ENCODE assay signal across 27 mouse cellular contexts in the genomic region with DNA sequence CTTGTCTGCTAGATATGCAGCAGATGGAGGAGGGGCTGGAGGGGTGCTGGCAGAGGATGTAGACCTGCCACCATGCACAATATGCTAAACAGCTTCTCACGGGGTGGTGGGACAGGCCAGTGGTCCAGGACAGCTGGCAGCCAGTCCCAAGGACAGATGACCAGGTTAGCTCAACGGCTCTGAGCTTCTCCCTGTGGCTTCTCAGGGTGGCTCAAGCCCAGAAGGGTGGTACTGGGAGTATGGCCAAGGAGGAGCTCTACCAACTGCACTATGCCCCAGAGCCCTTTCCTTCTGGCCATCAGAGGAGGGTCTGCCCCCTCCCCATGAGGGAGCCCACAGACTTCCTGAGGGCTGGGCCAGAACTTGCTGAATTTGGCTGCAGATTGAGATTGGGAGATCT. TPM values are rescaled to one million over a fixed set of nuclear protein-coding genes. Genes with fewer than 3 reads are reported as not detected.
"Had no signal": no experiment of that assay in that cellular context is flagged by ENCODE, and none has a peak within 500 bp of the region (broad histone marks: within the 10 kb centered on the region; RNA-seq: fewer than 3 reads in every experiment).

No protein-coding gene starts in this region.

- H3K9ac ChIP-seq: limb, embryonic 12.5 days; limb, embryonic 15.5 days; liver, embryonic 14.5 days; liver, postnatal 0 days; lung, embryonic 14.5 days; neural tube, embryonic 13.5 days; stomach, embryonic 15.5 days had no signal

- H3K4me2 ChIP-seq: limb, embryonic 12.5 days; limb, embryonic 15.5 days; liver, embryonic 11.5 days; lung, embryonic 14.5 days; neural tube, embryonic 13.5 days; stomach, embryonic 15.5 days had no signal

- H3K27me3 ChIP-seq: limb, embryonic 12.5 days; limb, embryonic 15.5 days; neural tube, embryonic 13.5 days; stomach, embryonic 15.5 days had no signal

- H3K4me3 ChIP-seq: layer of hippocampus, adult 2 months; left cerebral cortex, adult 2 months; limb, embryonic 12.5 days; limb, embryonic 15.5 days; myocyte; neural tube, embryonic 13.5 days; stomach, embryonic 15.5 days had no signal

- DNase-seq: kidney, adult 2 months; kidney, postnatal 25 days; layer of hippocampus, adult 9-11 months; liver, postnatal 0 days; lung, embryonic 14.5 days; midbrain, embryonic 14.5 days; retina, postnatal 1 day; right cerebral cortex, postnatal 25 days; spleen, adult 18-20 months; thymus, postnatal 25 days had no signal

- ATAC-seq: liver, postnatal 0 days; lung, postnatal 0 days had no signal

- H3K4me1 ChIP-seq: limb, embryonic 12.5 days; limb, embryonic 15.5 days; neural tube, embryonic 13.5 days; stomach, embryonic 15.5 days had no signal

- H3K36me3 ChIP-seq: limb, embryonic 12.5 days; limb, embryonic 15.5 days; neural tube, embryonic 13.5 days; stomach, embryonic 15.5 days had no signal

- H3K9me3 ChIP-seq: limb, embryonic 12.5 days; limb, embryonic 15.5 days; neural tube, embryonic 13.5 days; stomach, embryonic 15.5 days had no signal

- H3K27ac ChIP-seq: kidney, postnatal 0 days; layer of hippocampus, adult 2 months; left cerebral cortex, adult 2 months; limb, embryonic 12.5 days; limb, embryonic 15.5 days; liver, embryonic 14.5 days; macrophage; neural tube, embryonic 13.5 days; stomach, embryonic 15.5 days had no signal

RNA-seq across cellular contexts. Expression of gene B3gat1, which starts 35.2 kb away (rescaled TPM):
- total RNA-seq: megakaryocyte, adult 5-6 weeks; monocyte, adult 5-6 weeks; neutrophil, adult 5-6 weeks had no signal
- polyA plus RNA-seq: large intestine, adult 2 months; liver, embryonic 11.5 days; liver, postnatal 0 days; lung, postnatal 0 days; macrophage; myocyte; thymus, postnatal 0 days had no signal
